ENCODE assay signal across 7 mouse cellular contexts in the genomic region with DNA sequence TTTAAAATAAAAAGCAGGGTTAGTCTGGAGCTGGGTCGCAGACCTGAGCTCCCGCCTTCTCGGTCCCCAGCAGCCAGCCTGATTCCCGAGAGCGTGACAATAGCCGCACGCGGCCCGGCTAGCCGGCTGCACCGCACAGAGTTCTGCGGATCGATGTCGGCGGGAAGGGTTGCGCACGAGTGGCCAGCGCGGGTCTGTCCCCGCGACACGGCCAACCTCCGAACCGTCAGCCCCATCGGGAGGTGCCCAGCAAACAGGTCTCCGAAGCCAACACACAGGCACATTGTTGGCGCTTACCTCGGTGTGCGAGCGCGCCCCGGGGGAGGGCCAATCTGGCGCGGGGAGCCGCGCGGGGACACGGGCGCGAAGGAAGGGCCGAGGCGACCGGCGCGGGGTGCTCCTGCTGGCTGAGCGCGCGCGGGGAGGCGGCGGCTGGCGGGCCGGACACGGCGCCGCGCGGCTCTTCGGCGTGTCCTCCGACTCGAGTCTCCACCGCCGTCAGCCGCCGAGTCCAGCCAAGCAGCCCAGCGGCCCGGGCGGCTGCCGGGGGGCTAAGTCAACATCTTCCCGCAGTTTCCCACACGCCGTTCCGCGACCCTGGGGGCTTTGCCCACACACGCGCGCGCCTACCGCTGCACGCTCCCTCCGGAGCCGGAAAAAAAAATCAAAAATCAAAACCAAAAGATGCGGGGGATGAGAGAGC. TPM values are rescaled to one million over a fixed set of nuclear protein-coding genes. Genes with fewer than 3 reads are reported as not detected.
DNase-seq lines count a peak whose midpoint lies in the region; ATAC-seq and TF ChIP-seq lines count a peak whose summit lies in the region.

No protein-coding gene starts in this region.

- no peak for TF ChIP-seq POLR2A in thymus, adult 2 months (IDR thresholded peaks at IDR 0.05; ENCODE audit: control insufficient read depth, extremely low read depth, insufficient read depth, low read length, poor library complexity)

- H3K4me1 ChIP-seq in thymus, adult 2 months (replicated peaks; ENCODE audit: control insufficient read depth, insufficient read depth, low read length), result peaks cover 15% of the 10 kb centered on the region; the same call in 1 of the 2 replicates
- H3K4me1 ChIP-seq in kidney, embryonic 15.5 days, result peaks cover 35% of the 10 kb centered on the region

- no peak overlapping the region for H3K27ac ChIP-seq in thymus, adult 2 months (ENCODE audit: control insufficient read depth, insufficient read depth, low read length)
- peak overlapping the region; percentile 100 for H3K27ac ChIP-seq in kidney, embryonic 15.5 days

- peak overlapping the region; percentile 94 for H3K9ac ChIP-seq in kidney, embryonic 15.5 days

- DNase-seq in thymus, adult 2 months, result no peak
- no peak for DNase-seq in thymus, adult 18-20 months
- peak; percentile 3 for DNase-seq in cerebellum, adult 9-11 months
- DNase-seq in gastrocnemius, postnatal 25 days, result peak; percentile 36
- DNase-seq in lung, postnatal 10 days, result peak; percentile 45
- peak; percentile 52 for DNase-seq in right cerebral cortex, postnatal 10 days (ENCODE audit: low spot score in 2 of 2)

- peak overlapping the region; percentile 80 for H3K4me2 ChIP-seq in kidney, embryonic 15.5 days

- no peak for ATAC-seq in kidney, embryonic 15.5 days (replicated peaks; ENCODE audit: low FRiP score)

- peak overlapping the region; percentile 52 for H3K4me3 ChIP-seq in thymus, adult 2 months (ENCODE audit: control insufficient read depth, insufficient read depth, low read length)
- peak overlapping the region; percentile 95 for H3K4me3 ChIP-seq in kidney, embryonic 15.5 days (replicated peaks)

- no peaks in the 10 kb centered on the region for H3K36me3 ChIP-seq in thymus, adult 2 months (ENCODE audit: control insufficient read depth, insufficient read depth, low read length)
- no peaks in the 10 kb centered on the region for H3K36me3 ChIP-seq in kidney, embryonic 15.5 days

- TF ChIP-seq CTCF in thymus, adult 2 months (IDR thresholded peaks at IDR 0.05; ENCODE audit: borderline replicate concordance, control insufficient read depth, extremely low read depth, insufficient read depth, low read length, poor library complexity), result no peak

- H3K9me3 ChIP-seq in kidney, embryonic 15.5 days (replicated peaks), result no peaks in the 10 kb centered on the region

- 2% methylated on average over 83 of the region's 84 CpGs for WGBS in thymus, adult 2 months
- WGBS in kidney, embryonic 15.5 days, result under 1% methylated on average over 84 of the region's 84 CpGs

- peaks cover 21% of the 10 kb centered on the region for H3K27me3 ChIP-seq in thymus, adult 2 months (ENCODE audit: control insufficient read depth, insufficient read depth, low read length)
- no peaks in the 10 kb centered on the region for H3K27me3 ChIP-seq in kidney, embryonic 15.5 days

RNA-seq across cellular contexts. Expression of a gene that starts 1.9 kb away (rescaled TPM):
- polyA plus RNA-seq in thymus, adult 2 months (2012; rRNA removed), result 7.6 and 9.7 TPM in 2 replicates
- 10 to 100 TPM; 13.2 to 13.3 TPM for total RNA-seq in gastrocnemius, postnatal 25 days (2021)
- 62.1 and 64.6 TPM in 2 replicates for polyA plus RNA-seq in kidney, embryonic 15.5 days (2015; fragmentation: Nextera tagmentation; extraction: Ambion mirVana)

Comparison
In these comparisons a context has a peak if more than half of its experiments do, and no peak if none do; other contexts are left out.
1. DNase-seq: peak in cerebellum, adult 9-11 months (single experiment), gastrocnemius, postnatal 25 days (single experiment), lung, postnatal 10 days (single experiment) and right cerebral cortex, postnatal 10 days (2 of 2); none in thymus, adult 2 months (single experiment) and thymus, adult 18-20 months (0 of 2).